Mouse (Mus musculus) brain, embryonic 14.5 days (tissue): ENCODE data around the gene Itih2.

ENCODE experiments used
- CTCF ChIP-seq: fragments of 200-500 bp; IDR thresholded peaks from 2 replicates; pipeline ENCODE4 v1.5.1; 2012; ENCODE audit warnings: inconsistent platforms, mild to moderate bottlenecking, moderate library complexity, borderline replicate concordance; ENCODE audit not compliant: insufficient read depth, insufficient read length; ENCODE audit errors: extremely low read depth
- POLR2A ChIP-seq: fragments of 200-500 bp; IDR thresholded peaks from 2 replicates; pipeline ENCODE4 v1.6.1; 2012; ENCODE audit warnings: mild to moderate bottlenecking, inconsistent platforms, borderline replicate concordance; ENCODE audit not compliant: poor library complexity, insufficient read depth, insufficient read length, severe bottlenecking; ENCODE audit errors: extremely low read depth

DNA sequence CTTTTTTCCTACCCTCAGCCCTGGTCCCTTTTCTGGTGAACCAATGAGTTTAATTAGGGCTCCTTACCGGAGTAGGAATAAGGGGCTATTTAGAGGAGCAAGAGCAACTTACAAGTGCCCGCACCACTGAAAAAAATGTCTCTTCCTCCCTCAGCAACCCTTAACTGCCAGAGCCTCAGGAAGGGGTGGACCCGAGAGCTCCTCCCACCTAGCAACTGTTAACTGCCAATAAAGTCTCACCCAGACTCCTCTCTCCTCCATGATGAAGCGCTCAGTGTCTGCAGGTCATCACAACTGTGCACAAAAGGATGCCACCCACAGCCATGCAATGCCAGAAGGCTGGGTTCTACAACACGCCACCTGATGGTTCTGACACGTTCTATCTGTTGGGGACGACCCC lies 59.4 kb downstream of the Itih2 start:
- TF ChIP-seq POLR2A = no peak
- TF ChIP-seq CTCF = no peak
